Comparison of ENCODE assay signal across 12 mouse cellular contexts in the genomic region with DNA sequence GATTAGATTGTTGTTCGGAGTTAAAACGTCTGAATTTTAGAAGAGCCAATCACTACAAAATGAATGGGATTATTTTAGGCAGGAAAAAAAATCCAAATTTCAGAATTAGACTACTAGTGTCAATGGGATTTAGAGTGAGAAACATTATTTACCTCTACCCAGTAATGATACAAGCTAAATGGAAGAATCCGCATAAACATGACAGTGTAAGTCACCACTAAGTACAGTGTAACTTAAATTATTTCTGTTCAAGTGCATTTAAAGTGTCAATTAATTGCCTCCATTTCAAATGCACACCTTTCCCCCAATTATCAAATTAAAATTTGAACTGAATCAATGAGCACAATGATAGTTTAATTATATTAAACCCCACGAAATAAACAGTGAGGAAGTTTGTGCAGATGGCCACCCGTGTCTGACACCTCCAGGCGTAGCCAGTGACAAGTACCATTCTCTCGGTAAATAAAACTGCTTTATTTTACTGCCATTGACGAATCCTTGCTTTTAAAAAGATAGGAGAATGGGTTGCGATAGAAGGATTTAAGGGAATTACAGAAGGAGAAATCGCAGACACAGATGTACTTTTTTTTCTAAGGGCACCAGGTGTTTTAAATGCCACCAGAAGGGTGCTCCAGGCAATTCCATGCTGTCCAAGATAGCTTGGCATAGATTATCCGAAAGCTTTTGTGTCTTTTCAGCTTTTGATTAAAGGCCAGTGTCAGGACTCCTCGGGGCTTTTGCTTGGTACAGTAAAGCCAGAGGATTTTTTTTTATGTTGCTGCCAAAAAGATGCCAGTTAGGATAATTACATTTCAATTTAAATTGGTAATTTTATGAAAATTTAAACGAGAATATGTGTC.
DNase-seq lines count a peak whose midpoint lies in the region; ATAC-seq lines count a peak whose summit lies in the region.
"Had no signal": no experiment of that assay in that cellular context is flagged by ENCODE, and none has a peak within 500 bp of the region (broad histone marks: within the 10 kb centered on the region; RNA-seq: fewer than 3 reads in every experiment).

No protein-coding gene starts in this region.

- peak; percentile 96 for ATAC-seq in midbrain, embryonic 13.5 days
- ATAC-seq in activated CD4-positive, CD25-positive, alpha-beta regulatory T cell, adult 4 months = no peak
- ATAC-seq: intestine, embryonic 16.5 days had no signal

- H3K4me2 ChIP-seq in midbrain, embryonic 13.5 days (replicated peaks) = 0 out of 2 replicates have a peak overlapping the region, but pooled peaks have one; percentile 6

- DNase-seq in cerebellum, adult 9-10 months = peak; percentile 9
- no peak for DNase-seq in cerebellum, postnatal 36 days
- DNase-seq in Muller cell, postnatal 12 days (ENCODE audit: inconsistent ontology term) = peak; percentile 16
- peak; percentile 65 for DNase-seq in gonadal fat pad, adult 2 months (ENCODE audit: low read depth)
- DNase-seq in adrenal gland, adult 2 months = no peak
- no peak for DNase-seq in spleen, adult 12 weeks (ENCODE audit: low spot score)
- DNase-seq: gastrocnemius, postnatal 25 days had no signal

- peaks cover 13% of the 10 kb centered on the region for H3K4me1 ChIP-seq in midbrain, embryonic 13.5 days (replicated peaks)
- H3K4me1 ChIP-seq: megakaryocyte, embryonic 14.5 days had no signal

- H3K4me3 ChIP-seq in midbrain, embryonic 13.5 days (replicated peaks) = no peak overlapping the region
- H3K4me3 ChIP-seq: megakaryocyte, embryonic 14.5 days had no signal

- no peak overlapping the region for H3K9ac ChIP-seq in midbrain, embryonic 13.5 days (replicated peaks)

- H3K27ac ChIP-seq in midbrain, embryonic 13.5 days = peak overlapping the region; percentile 90
- H3K27ac ChIP-seq: stomach, postnatal 0 days had no signal

- 38% methylated on average over 13 of the region's 13 CpGs for WGBS in midbrain, embryonic 13.5 days

- no peaks in the 10 kb centered on the region for H3K36me3 ChIP-seq in midbrain, embryonic 13.5 days

- H3K27me3 ChIP-seq in midbrain, embryonic 13.5 days = no peaks in the 10 kb centered on the region
- H3K27me3 ChIP-seq: megakaryocyte, embryonic 14.5 days had no signal

- no peaks in the 10 kb centered on the region for H3K9me3 ChIP-seq in midbrain, embryonic 13.5 days

Comparison
In these comparisons a context has a peak if more than half of its experiments do, and no peak if none do; other contexts are left out.
1. DNase-seq: peak in cerebellum, adult 9-10 months (single experiment), Muller cell, postnatal 12 days (single experiment) and gonadal fat pad, adult 2 months (single experiment); none in cerebellum, postnatal 36 days (0 of 2), adrenal gland, adult 2 months (single experiment) and spleen, adult 12 weeks (single experiment).